Mouse (Mus musculus): ENCODE data around the gene Bivm. TPM values are rescaled to one million over a fixed set of nuclear protein-coding genes. Genes with fewer than 3 reads are reported as not detected.

Gene Bivm
- total and polyA plus RNA-seq, 2 experiments, result 5.1 to 7.8 TPM

DNA sequence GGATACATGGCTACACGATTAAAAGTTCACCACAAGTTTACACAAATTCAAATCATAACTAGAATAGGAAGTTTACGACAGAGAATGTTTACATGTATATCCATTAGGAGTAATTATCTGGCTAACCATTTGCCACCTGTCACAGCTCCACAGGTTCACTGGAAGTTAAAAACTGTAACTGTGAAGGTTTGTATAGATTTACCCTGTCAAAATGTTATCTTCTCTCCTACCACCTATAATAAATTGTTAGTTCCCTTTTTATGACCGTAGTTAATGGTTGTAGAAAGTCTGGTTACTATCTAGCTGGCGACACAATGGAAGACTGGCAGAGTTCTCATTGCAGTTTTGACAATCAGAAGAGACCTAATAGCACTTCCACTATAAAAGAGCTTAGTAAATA lies 21.5 kb downstream of the Bivm start:
- 89% methylated on average over 4 of the region's 4 CpGs for WGBS
- Histone ChIP-seq H3K4me1 (ENCODE audit: control insufficient read depth, insufficient read depth, low read length) (peaks cover 2% of the 10 kb centered on the region), H3K4me3 (ENCODE audit: insufficient read depth, low read depth, low read length) (no peak overlapping the region), H3K9ac (ENCODE audit: low read depth, low read length) (no peak overlapping the region), H3K79me2 (ENCODE audit: control insufficient read depth, insufficient read depth, low read length) (no peaks in the 10 kb centered on the region), H3K27me3 (ENCODE audit: control insufficient read depth, insufficient read depth, low read length) (no peaks in the 10 kb centered on the region), H3K27ac (replicated peaks; ENCODE audit: insufficient read depth, low read depth, low read length) (no peak overlapping the region), H3K36me3 (ENCODE audit: control insufficient read depth, insufficient read depth, low read length) (peaks cover 43% of the 10 kb centered on the region)
- no peak for TF ChIP-seq POLR2A (IDR thresholded peaks at IDR 0.05; ENCODE audit: extremely low read depth, insufficient read depth, low read length)
- no peak for TF ChIP-seq CTCF (IDR thresholded peaks at IDR 0.05; ENCODE audit: low read depth, low read length)
- no peak for DNase-seq (ENCODE audit: extremely low read depth, low read depth, low spot score)

DNA sequence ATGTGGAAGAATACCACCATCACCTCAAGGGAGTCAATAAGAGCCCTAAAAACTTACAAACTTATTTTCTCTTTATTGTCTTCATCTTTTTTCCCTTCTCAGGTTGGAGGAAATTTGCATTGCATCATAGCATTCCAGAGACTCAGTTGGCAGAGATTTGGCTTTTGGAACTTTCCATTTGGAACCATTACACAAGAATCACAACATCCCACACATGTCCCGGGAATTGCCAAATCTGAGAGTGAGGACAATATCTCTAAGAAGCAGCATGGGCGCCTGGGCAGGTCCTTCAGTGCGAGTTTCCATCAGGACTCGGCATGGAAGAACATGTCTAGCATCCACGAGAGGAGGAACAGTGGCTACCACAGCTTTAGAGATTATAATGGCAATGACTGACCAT lies 24.0 kb downstream of the Bivm start:
- Histone ChIP-seq H3K27me3 (ENCODE audit: control insufficient read depth, insufficient read depth, low read length) (no peaks in the 10 kb centered on the region), H3K36me3 (ENCODE audit: control insufficient read depth, insufficient read depth, low read length) (peaks cover 34% of the 10 kb centered on the region), H3K27ac (replicated peaks; ENCODE audit: insufficient read depth, low read depth, low read length) (no peak overlapping the region), H3K4me1 (ENCODE audit: control insufficient read depth, insufficient read depth, low read length) (peaks cover 7% of the 10 kb centered on the region), H3K4me3 (ENCODE audit: insufficient read depth, low read depth, low read length) (no peak overlapping the region), H3K79me2 (ENCODE audit: control insufficient read depth, insufficient read depth, low read length) (no peaks in the 10 kb centered on the region), H3K9ac (ENCODE audit: low read depth, low read length) (no peak overlapping the region)
- peak; percentile 59 for DNase-seq (ENCODE audit: extremely low read depth, low read depth, low spot score)
- WGBS, result 73% methylated on average over 5 of the region's 5 CpGs
- TF ChIP-seq CTCF (IDR thresholded peaks at IDR 0.05; ENCODE audit: low read depth, low read length) (no peak), POLR2A (IDR thresholded peaks at IDR 0.05; ENCODE audit: extremely low read depth, insufficient read depth, low read length) (no peak)

DNA sequence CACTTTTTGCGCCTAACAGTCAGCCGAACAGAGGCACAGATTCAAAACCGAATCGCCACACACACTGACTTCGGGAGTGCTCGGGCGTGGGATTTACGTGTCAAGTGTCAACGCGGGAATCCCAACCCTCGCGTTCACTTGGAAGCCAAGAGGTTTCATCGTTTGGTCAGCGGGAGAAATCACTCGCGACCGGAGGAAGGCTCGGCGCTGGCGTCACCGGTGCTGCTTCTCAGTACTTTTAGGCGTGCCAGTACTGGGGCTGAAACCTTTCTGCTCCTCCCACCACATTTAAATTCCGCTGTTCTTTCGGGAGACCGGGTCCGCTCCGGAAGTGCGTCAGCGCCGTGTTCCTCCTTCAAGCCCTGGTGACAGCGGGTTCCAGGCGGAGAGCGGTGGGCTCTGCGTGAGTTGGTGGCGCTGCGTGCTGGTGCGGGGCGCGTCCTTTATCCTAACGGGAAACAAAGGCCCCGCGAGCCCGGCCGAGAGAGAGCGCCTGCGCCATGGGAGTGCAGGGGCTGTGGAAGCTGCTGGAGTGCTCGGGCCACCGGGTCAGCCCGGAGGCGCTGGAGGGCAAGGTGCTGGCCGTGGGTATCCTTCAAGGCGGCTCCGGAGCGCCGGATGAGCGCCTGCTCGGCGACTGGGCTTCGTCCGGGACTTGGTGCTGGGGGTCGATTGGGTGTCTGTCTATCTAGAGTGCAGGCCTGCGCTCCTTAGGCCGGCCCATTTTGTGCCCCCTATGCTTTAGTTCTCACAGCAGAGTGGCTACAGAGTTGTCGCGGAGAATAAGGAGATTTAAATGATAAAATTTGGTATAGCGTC lies 29.0 kb downstream of the Bivm start, which contains the start of gene Ercc5:
Gene Ercc5 (plus strand): TSS at position 182 of the 819 bp plus-strand sequence.
- no peak for TF ChIP-seq CTCF (IDR thresholded peaks at IDR 0.05; ENCODE audit: low read depth, low read length)
- peak; percentile 83 for TF ChIP-seq POLR2A (IDR thresholded peaks at IDR 0.05; ENCODE audit: extremely low read depth, insufficient read depth, low read length)

DNA sequence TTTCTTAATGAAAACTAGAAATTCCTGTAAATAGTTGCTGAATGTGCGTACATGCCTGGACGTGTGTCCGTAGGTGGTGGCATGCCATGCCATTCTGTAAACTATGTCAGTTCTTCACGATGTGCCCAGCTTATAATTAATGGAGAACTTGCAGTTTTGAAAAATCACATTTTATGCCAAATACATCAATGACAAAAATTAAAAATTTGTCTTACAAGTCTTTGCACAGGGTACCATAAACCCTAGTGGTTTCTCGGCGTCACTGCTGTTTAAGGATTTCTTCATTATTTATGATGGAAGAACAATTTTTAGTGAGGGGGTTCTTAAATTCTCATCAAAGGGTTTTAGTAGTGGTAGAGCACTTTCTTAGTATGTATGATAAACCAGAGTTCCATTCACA lies 29.9 kb downstream of the Bivm start:
- DNase-seq (ENCODE audit: extremely low read depth, low read depth, low spot score), result peak; percentile 10
- Histone ChIP-seq H3K27ac (replicated peaks; ENCODE audit: insufficient read depth, low read depth, low read length) (no peak overlapping the region), H3K4me3 (ENCODE audit: insufficient read depth, low read depth, low read length) (no peak overlapping the region; the same call in 1 of the 2 replicates), H3K79me2 (ENCODE audit: control insufficient read depth, insufficient read depth, low read length) (peaks cover 3% of the 10 kb centered on the region; the same call in 1 of the 2 replicates), H3K36me3 (ENCODE audit: control insufficient read depth, insufficient read depth, low read length) (no peaks in the 10 kb centered on the region; the same call in 1 of the 2 replicates), H3K9ac (ENCODE audit: low read depth, low read length) (no peak overlapping the region), H3K4me1 (ENCODE audit: control insufficient read depth, insufficient read depth, low read length) (peaks cover 5% of the 10 kb centered on the region; the same call in 1 of the 2 replicates), H3K27me3 (ENCODE audit: control insufficient read depth, insufficient read depth, low read length) (no peaks in the 10 kb centered on the region)
- 25% methylated on average over 6 of the region's 6 CpGs for WGBS
- no peak for TF ChIP-seq CTCF (IDR thresholded peaks at IDR 0.05; ENCODE audit: low read depth, low read length)
- no peak for TF ChIP-seq POLR2A (IDR thresholded peaks at IDR 0.05; ENCODE audit: extremely low read depth, insufficient read depth, low read length)

More for the DNA sequence above, 29.0 kb downstream of the Bivm start, which contains the start of gene Ercc5:
- H3K4me3 ChIP-seq (ENCODE audit: insufficient read depth, low read depth, low read length), result peak within 1 kb of the TSS; percentile 88
- DNase-seq (ENCODE audit: extremely low read depth, low read depth, low spot score), result peak; percentile 95
- H3K79me2 ChIP-seq (ENCODE audit: control insufficient read depth, insufficient read depth, low read length), result peaks cover 3% of the 10 kb centered on the region; the same call in 1 of the 2 replicates
- under 1% methylated on average over 66 of the region's 66 CpGs for WGBS
- no peaks in the 10 kb centered on the region for H3K27me3 ChIP-seq (ENCODE audit: control insufficient read depth, insufficient read depth, low read length)
- peaks cover 6% of the 10 kb centered on the region for H3K36me3 ChIP-seq (ENCODE audit: control insufficient read depth, insufficient read depth, low read length)
- H3K27ac ChIP-seq (replicated peaks; ENCODE audit: insufficient read depth, low read depth, low read length), result peak within 1 kb of the TSS; percentile 91
- peaks cover 7% of the 10 kb centered on the region for H3K4me1 ChIP-seq (ENCODE audit: control insufficient read depth, insufficient read depth, low read length)
- peak within 1 kb of the TSS; percentile 92 for H3K9ac ChIP-seq (ENCODE audit: low read depth, low read length)

- DNase-seq (ENCODE audit: extremely low read depth, low read depth, low spot score), result peak; percentile 53
- H3K36me3 ChIP-seq (ENCODE audit: control insufficient read depth, insufficient read depth, low read length), result peaks cover 27% of the 10 kb centered on the region
- H3K4me1 ChIP-seq (ENCODE audit: control insufficient read depth, insufficient read depth, low read length), result no peaks in the 10 kb centered on the region
- H3K79me2 ChIP-seq (ENCODE audit: control insufficient read depth, insufficient read depth, low read length), result peaks cover 6% of the 10 kb centered on the region; the same call in 1 of the 2 replicates
- H3K27me3 ChIP-seq (ENCODE audit: control insufficient read depth, insufficient read depth, low read length), result no peaks in the 10 kb centered on the region
- no peak overlapping the region for H3K9ac ChIP-seq (ENCODE audit: low read depth, low read length)
- no peak for TF ChIP-seq CTCF (IDR thresholded peaks at IDR 0.05; ENCODE audit: low read depth, low read length)
- TF ChIP-seq POLR2A (IDR thresholded peaks at IDR 0.05; ENCODE audit: extremely low read depth, insufficient read depth, low read length), result no peak
- 92% methylated on average over 4 of the region's 4 CpGs for WGBS
- H3K27ac ChIP-seq (replicated peaks; ENCODE audit: insufficient read depth, low read depth, low read length), result no peak overlapping the region
- H3K4me3 ChIP-seq (ENCODE audit: insufficient read depth, low read depth, low read length), result no peak overlapping the region
Observed at GRCm38 (mm10) chr1:44155287-44155686, 36.5 kb downstream of the Bivm start.

DNA sequence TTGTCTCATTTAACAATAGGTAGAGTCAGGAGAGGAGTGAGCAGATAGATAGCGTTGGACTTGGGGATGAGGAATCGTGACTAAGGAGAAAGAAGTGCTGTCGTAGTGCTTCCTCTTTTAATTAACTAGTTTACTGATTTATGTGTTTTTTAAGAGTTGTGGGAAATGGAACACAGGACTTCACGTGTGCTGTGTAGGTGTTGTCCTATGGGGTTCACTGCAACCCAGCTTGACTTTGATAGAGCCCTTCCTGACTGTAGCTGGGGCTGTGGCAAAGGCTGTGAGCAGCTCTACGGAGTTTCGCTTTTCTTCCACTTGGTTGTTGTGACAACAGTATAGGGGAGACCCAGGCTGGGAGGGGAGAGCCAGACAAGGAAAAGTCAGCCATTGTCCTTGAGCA lies 39.6 kb downstream of the Bivm start:
- 0 out of 2 replicates have a peak, but pooled peaks cover 2% of the 10 kb centered on the region for H3K79me2 ChIP-seq (ENCODE audit: control insufficient read depth, insufficient read depth, low read length)
- no peak for DNase-seq (ENCODE audit: extremely low read depth, low read depth, low spot score)
- peaks cover 53% of the 10 kb centered on the region for H3K36me3 ChIP-seq (ENCODE audit: control insufficient read depth, insufficient read depth, low read length)
- no peaks in the 10 kb centered on the region for H3K4me1 ChIP-seq (ENCODE audit: control insufficient read depth, insufficient read depth, low read length)
- TF ChIP-seq CTCF (IDR thresholded peaks at IDR 0.05; ENCODE audit: low read depth, low read length) (no peak), POLR2A (IDR thresholded peaks at IDR 0.05; ENCODE audit: extremely low read depth, insufficient read depth, low read length) (no peak)
- no peak overlapping the region for H3K4me3 ChIP-seq (ENCODE audit: insufficient read depth, low read depth, low read length)
- 92% methylated on average over 6 of the region's 6 CpGs for WGBS
- H3K27me3 ChIP-seq (ENCODE audit: control insufficient read depth, insufficient read depth, low read length), result no peaks in the 10 kb centered on the region
- H3K9ac ChIP-seq (ENCODE audit: low read depth, low read length), result no peak overlapping the region
- H3K27ac ChIP-seq (replicated peaks; ENCODE audit: insufficient read depth, low read depth, low read length), result no peak overlapping the region

Measured in liver, adult 2 months (tissue).